Mouse (Mus musculus) induced T-regulatory cell, adult 2 months (primary cell): ENCODE measurements around the gene Arih1.
A peak's percentile ranks its signal among the peaks of the same experiment; 100 is the strongest.
"Not testable (repeated sequence)": the region's sequence is repeated elsewhere in the genome, so short reads cannot be mapped to it uniquely, and the experiment has no call there.

Experiments
- DNase-seq: peaks from one replicate; pipeline ENCODE4 v3.0.0-alpha.2; 2012; ENCODE audit warnings: low read depth

Gene Arih1

GRCm38 (mm10) chr9:59458997-59459510 lies 27.4 kb downstream of the Arih1 start:
- no peak for DNase-seq

- no peak for DNase-seq
Measured at GRCm38 (mm10) chr9:59458416-59458815, 28.0 kb downstream of the Arih1 start.

- no peak for DNase-seq
Measured at GRCm38 (mm10) chr9:59457671-59458070, 28.7 kb downstream of the Arih1 start.

- DNase-seq: no peak
Measured at GRCm38 (mm10) chr9:59455404-59456068, 30.9 kb downstream of the Arih1 start.

- DNase-seq: no peak
Measured at GRCm38 (mm10) chr9:59433729-59434128, 52.7 kb downstream of the Arih1 start.

- DNase-seq: peak; percentile 60
Measured at GRCm38 (mm10) chr9:59431626-59432025, 54.8 kb downstream of the Arih1 start.

- no peak for DNase-seq
Measured at GRCm38 (mm10) chr9:59420487-59420886, 65.9 kb downstream of the Arih1 start.

GRCm38 (mm10) chr9:59407271-59407670 lies 79.1 kb downstream of the Arih1 start:
- DNase-seq: no peak

- DNase-seq: no peak
Measured at GRCm38 (mm10) chr9:59389086-59389485, 97.3 kb downstream of the Arih1 start.

- no peak for DNase-seq
Measured at GRCm38 (mm10) chr9:59388311-59388710, 98.1 kb downstream of the Arih1 start.

- no peak for DNase-seq
Measured at GRCm38 (mm10) chr9:59387461-59387860, 99.0 kb downstream of the Arih1 start.

GRCm38 (mm10) chr9:59375626-59376025 lies 110.8 kb downstream of the Arih1 start:
- no peak for DNase-seq

- DNase-seq: no peak
Measured at GRCm38 (mm10) chr9:59369646-59370045, 116.8 kb downstream of the Arih1 start.

GRCm38 (mm10) chr9:59369220-59369619 lies 117.2 kb downstream of the Arih1 start:
- DNase-seq: no peak

- DNase-seq: not testable (repeated sequence)
Measured at GRCm38 (mm10) chr9:59360487-59360886, 125.9 kb downstream of the Arih1 start.

GRCm38 (mm10) chr9:59358041-59358440 lies 128.4 kb downstream of the Arih1 start:
- DNase-seq: not testable (repeated sequence)

GRCm38 (mm10) chr9:59353253-59353639 lies 133.2 kb downstream of the Arih1 start, which contains the start of gene Bbs4:
Bbs4 (minus strand) TSS chr9:59353508.
- DNase-seq: peak; percentile 92

- DNase-seq: peak; percentile 31
Measured at GRCm38 (mm10) chr9:59352586-59353252, 133.7 kb downstream of the Arih1 start.

- DNase-seq: no peak
Measured at GRCm38 (mm10) chr9:59346176-59346575, 140.2 kb downstream of the Arih1 start.

- DNase-seq: peak; percentile 66
Measured at GRCm38 (mm10) chr9:59340002-59340401, 146.4 kb downstream of the Arih1 start.

- DNase-seq: peak; percentile 11
Measured at GRCm38 (mm10) chr9:59339107-59339506, 147.3 kb downstream of the Arih1 start.

GRCm38 (mm10) chr9:59338411-59338810 lies 148.0 kb downstream of the Arih1 start:
- peak; percentile 73 for DNase-seq
